ENCODE assay signal across 10 mouse cellular contexts in the genomic region with DNA sequence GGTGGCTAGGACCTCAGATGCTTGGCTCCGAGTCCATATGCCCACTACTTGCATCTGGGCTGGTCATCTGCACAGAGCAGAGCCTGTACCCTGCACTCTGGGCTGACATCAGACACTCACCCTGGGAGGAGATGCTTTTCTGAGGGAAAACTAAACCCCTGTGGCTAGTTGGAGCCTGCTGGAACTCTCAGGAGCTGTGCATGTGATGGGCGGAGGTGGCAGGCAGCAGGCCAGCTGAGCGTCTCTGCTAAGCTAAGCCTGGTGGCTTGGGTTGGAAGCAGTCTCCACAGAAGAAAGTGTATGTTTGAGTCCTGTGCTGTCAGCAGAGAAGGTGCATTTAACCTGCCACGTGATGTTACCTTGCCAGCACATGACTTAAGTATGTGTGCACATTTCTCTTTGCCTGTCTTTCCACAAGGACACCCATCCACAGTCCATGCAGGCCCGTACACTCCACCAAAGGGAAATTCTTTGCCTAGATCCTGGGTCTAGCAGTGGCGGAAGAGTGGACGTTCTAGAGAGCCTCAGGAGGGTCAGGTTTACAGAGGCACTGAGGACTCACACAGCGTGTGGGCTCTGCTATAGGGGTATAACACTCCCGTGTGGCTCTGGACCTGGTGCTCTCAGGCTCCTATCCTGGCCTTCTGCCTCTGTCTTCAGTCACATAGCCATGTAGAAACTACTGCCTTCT. TPM values are rescaled to one million over a fixed set of nuclear protein-coding genes. Genes with fewer than 3 reads are reported as not detected.
DNase-seq lines count a peak whose midpoint lies in the region; ATAC-seq lines count a peak whose summit lies in the region.
"Had no signal": no experiment of that assay in that cellular context is flagged by ENCODE, and none has a peak within 500 bp of the region (broad histone marks: within the 10 kb centered on the region; RNA-seq: fewer than 3 reads in every experiment).

No protein-coding gene starts in this region.

- ATAC-seq in activated CD4-positive, CD25-positive, alpha-beta regulatory T cell, adult 4 months: no peak
- no peak for ATAC-seq in inflammation-experienced regulatory T-cells, adult 6 months

- no peak overlapping the region for H3K4me3 ChIP-seq in brown adipose tissue, adult 24 weeks (ENCODE audit: insufficient read depth, low read depth, low read length)
- H3K4me3 ChIP-seq: embryonic facial prominence, embryonic 13.5 days; midbrain, embryonic 12.5 days had no signal

- DNase-seq in kidney, postnatal 36 days: peak; percentile 15 to 43
- no peak for DNase-seq in kidney, adult 9 months
- DNase-seq in gastrocnemius, adult 8-10 months (ENCODE audit: low spot score in 2 of 2): peak; percentile 49 to 59
- DNase-seq in left cerebral cortex, adult 8-10 months (ENCODE audit: low spot score in 2 of 2): peak; percentile 34 to 69
- DNase-seq: thymus, adult 2 months had no signal

- H3K4me1 ChIP-seq in brown adipose tissue, adult 24 weeks (ENCODE audit: control insufficient read depth, insufficient read depth, insufficient read length, low read length): peaks cover 52% of the 10 kb centered on the region
- H3K4me1 ChIP-seq: midbrain, embryonic 12.5 days had no signal

- peak overlapping the region; percentile 93 for H3K27ac ChIP-seq in brown adipose tissue, adult 24 weeks (replicated peaks; ENCODE audit: low read depth, low read length)
- H3K27ac ChIP-seq: embryonic facial prominence, embryonic 13.5 days; midbrain, embryonic 12.5 days had no signal

RNA-seq across cellular contexts. Expression of gene Bicd2, which starts 31.1 kb away (rescaled TPM):
- 34.0 and 37.1 TPM in 2 replicates for polyA plus RNA-seq in brown adipose tissue, adult 24 weeks (2012; ENCODE audit: insufficient read depth, insufficient read length, missing spikeins)
- total RNA-seq in gastrocnemius, adult 8-10 months (2022): 10 to 100 TPM; 21.6 to 26.7 (median 24.6) TPM
- total RNA-seq in left cerebral cortex, adult 8-10 months (2022): 10 to 100 TPM; 40.2 to 45.5 (median 43.1) TPM
- polyA plus RNA-seq in activated CD4-positive, CD25-positive, alpha-beta regulatory T cell, adult 4 months (2017; shearing (Covaris generic)): 1 to 10 TPM; 5.8 to 6.2 TPM
- 1 to 10 TPM; 5.8 to 7.1 (median 6.6) TPM for polyA plus RNA-seq in inflammation-experienced regulatory T-cells, adult 6 months (2017; shearing (Covaris generic))

RNA-seq across cellular contexts. Expression of gene Ippk, which starts 48.5 kb away (rescaled TPM):
- 4.4 and 5.9 TPM in 2 replicates for polyA plus RNA-seq in brown adipose tissue, adult 24 weeks (2012; ENCODE audit: insufficient read depth, insufficient read length, missing spikeins)
- total RNA-seq in gastrocnemius, adult 8-10 months (2022): 1 to 10 TPM; 6.1 to 7.6 (median 7.0) TPM
- total RNA-seq in left cerebral cortex, adult 8-10 months (2022): 10 to 100 TPM; 16.5 to 21.5 (median 16.8) TPM
- polyA plus RNA-seq in activated CD4-positive, CD25-positive, alpha-beta regulatory T cell, adult 4 months (2017; shearing (Covaris generic)): 1 to 10 TPM; 2.7 to 4.6 TPM
- polyA plus RNA-seq in inflammation-experienced regulatory T-cells, adult 6 months (2017; shearing (Covaris generic)): 1 to 10 TPM; 3.8 to 5.3 (median 4.3) TPM

RNA-seq across cellular contexts. Expression of gene Fgd3, which starts 52.4 kb away (rescaled TPM):
- 0.59 and 1.1 TPM in 2 replicates for polyA plus RNA-seq in brown adipose tissue, adult 24 weeks (2012; ENCODE audit: insufficient read depth, insufficient read length, missing spikeins)
- 1 to 10 TPM in 2 of 4 experiments, under 1 TPM in 2; 0.34 to 1.5 (median 0.98) TPM for total RNA-seq in gastrocnemius, adult 8-10 months (2022)
- total RNA-seq in left cerebral cortex, adult 8-10 months (2022): 10 to 100 TPM in 1 of 4 experiments, 1 to 10 TPM in 3; 8.8 to 10.1 (median 8.9) TPM
- 10 to 100 TPM; 11.5 to 13.7 TPM for polyA plus RNA-seq in activated CD4-positive, CD25-positive, alpha-beta regulatory T cell, adult 4 months (2017; shearing (Covaris generic))
- polyA plus RNA-seq in inflammation-experienced regulatory T-cells, adult 6 months (2017; shearing (Covaris generic)): 10 to 100 TPM; 10.4 to 19.8 (median 16.3) TPM
